In genomic region chr2:126932897-126933641, GRCm38 (mm10) we compare ENCODE assay signal across 8 mouse cellular contexts. TPM values are rescaled to one million over a fixed set of nuclear protein-coding genes. Genes with fewer than 3 reads are reported as not detected.
DNase-seq lines count a peak whose midpoint lies in the region; ATAC-seq lines count a peak whose summit lies in the region.

Sppl2a (minus strand) TSS chr2:126933235.

- DNase-seq in R1 (ENCODE audit: low read depth, low spot score): peak; percentile 95
- DNase-seq in cerebellum, postnatal 25 days: peak; percentile 91 to 94
- peak; percentile 64 to 69 for DNase-seq in frontal cortex, postnatal 25 days (ENCODE audit: low spot score in 2 of 2)
- peak; percentile 89 for DNase-seq in hindbrain, embryonic 14.5 days (ENCODE audit: low spot score)
- DNase-seq in layer of hippocampus, postnatal 36 days: peak; percentile 88
- DNase-seq in lung, postnatal 36 days: peak; percentile 94
- peak; percentile 95 for DNase-seq in retina, postnatal 1 day
- DNase-seq in urinary bladder, adult 18-20 months (ENCODE audit: low spot score in 2 of 2): peak; percentile 81 to 87

- peak within 1 kb of the TSS; percentile 84 for H3K9ac ChIP-seq in hindbrain, embryonic 14.5 days

- peak within 1 kb of the TSS; percentile 93 for H3K27ac ChIP-seq in hindbrain, embryonic 14.5 days

- peaks cover 9% of the 10 kb centered on the region; the same call in 1 of the 2 replicates for H3K4me1 ChIP-seq in hindbrain, embryonic 14.5 days (replicated peaks; ENCODE audit: control insufficient read depth, insufficient read depth, low read length)

- H3K4me2 ChIP-seq in hindbrain, embryonic 14.5 days (replicated peaks): peak within 1 kb of the TSS; percentile 61

- peak; percentile 100 for ATAC-seq in hindbrain, embryonic 14.5 days (ENCODE audit: low FRiP score)

- H3K36me3 ChIP-seq in hindbrain, embryonic 14.5 days (replicated peaks; ENCODE audit: control insufficient read depth, insufficient read depth): no peaks in the 10 kb centered on the region; the same call in 1 of the 2 replicates

- H3K27me3 ChIP-seq in hindbrain, embryonic 14.5 days (ENCODE audit: control insufficient read depth, insufficient read depth, low read length): no peaks in the 10 kb centered on the region

- peak within 1 kb of the TSS; percentile 54 for H3K4me3 ChIP-seq in hindbrain, embryonic 14.5 days (replicated peaks; ENCODE audit: low read length)

- under 1% methylated on average over 33 of the region's 35 CpGs for WGBS in hindbrain, embryonic 14.5 days

- no peaks in the 10 kb centered on the region for H3K9me3 ChIP-seq in hindbrain, embryonic 14.5 days (ENCODE audit: control insufficient read depth, low read length)

RNA-seq across cellular contexts. Expression of gene Sppl2a, which starts in this region (rescaled TPM):
- polyA plus RNA-seq in hindbrain, embryonic 14.5 days (2014; fragmentation: Nextera tagmentation; extraction: Ambion mirVana): 37.8 and 40.2 TPM in 2 replicates
- total RNA-seq in layer of hippocampus, postnatal 36 days (2021): 10 to 100 TPM; 30.2 to 35.2 TPM

Comparison
In these comparisons a context has a peak if more than half of its experiments do, and no peak if none do; other contexts are left out.
1. Peak in every context shown above with its lines: DNase-seq, ATAC-seq, H3K4me3 ChIP-seq and H3K27ac ChIP-seq.